Mouse (Mus musculus) lung, adult 2 months (tissue): ENCODE measurements around the gene Pde8a.

Experiments used
- CTCF ChIP-seq: fragments of 200-500 bp; IDR thresholded peaks from 2 replicates; pipeline ENCODE4 v1.5.1; 2011; ENCODE audit warnings: mild to moderate bottlenecking, low read length, control low read depth; ENCODE audit not compliant: insufficient read depth
- POLR2A ChIP-seq: fragments of 200-500 bp; IDR thresholded peaks from 2 replicates; pipeline ENCODE4 v1.6.1; 2011; ENCODE audit warnings: low read depth, mild to moderate bottlenecking, control low read depth, low read length, borderline replicate concordance; ENCODE audit errors: extremely low read depth

DNA sequence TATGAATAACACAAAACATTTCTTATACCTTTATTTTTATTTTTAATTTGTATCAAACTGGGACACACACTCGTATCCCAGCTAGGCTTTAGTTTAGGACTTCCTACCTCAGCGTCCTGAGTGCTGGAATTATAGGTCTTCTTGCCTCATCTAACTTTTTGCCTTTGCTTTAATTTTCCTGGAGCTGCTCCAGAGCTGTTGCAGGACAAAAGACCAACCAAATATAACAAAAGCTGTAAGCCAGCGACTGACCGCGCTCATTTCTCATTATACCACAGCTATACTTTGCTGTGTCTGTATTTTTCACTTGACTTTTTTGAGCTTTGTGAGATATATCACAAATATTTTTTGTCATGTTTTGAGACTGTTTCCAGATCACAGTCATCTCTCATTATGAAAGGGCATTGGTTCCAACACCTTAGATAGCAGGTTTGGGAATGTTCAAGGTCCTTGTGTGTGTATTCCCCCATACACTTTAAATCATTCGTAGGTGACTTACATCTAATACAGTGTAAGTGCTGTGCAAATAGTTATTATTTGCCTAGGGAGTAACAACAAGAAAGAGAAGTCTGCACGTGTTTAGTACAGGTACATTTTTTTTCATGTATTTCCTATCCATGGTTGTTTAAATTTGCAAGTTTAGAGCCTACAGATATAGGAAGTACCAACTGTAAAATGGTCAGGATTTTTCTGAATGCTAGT, 16.8 kb downstream of the Pde8a start:
- no peak for TF ChIP-seq POLR2A
- TF ChIP-seq CTCF, result no peak
